Mouse (Mus musculus) stomach, postnatal 0 days (tissue): ENCODE measurements around the gene Rapgef3. TPM values are rescaled to one million over a fixed set of nuclear protein-coding genes. Genes with fewer than 3 reads are reported as not detected.

ENCODE experiments used
- ATAC-seq: fragments of 200-750 bp; cut with Nextera tagmentation; 2 replicates; pipeline ENCODE4 v1.8.0; 2017; ENCODE audit not compliant: low FRiP score, low TSS enrichment
- DNase-seq: peaks from one replicate; pipeline ENCODE4 v3.0.0-alpha.2; 2016; ENCODE audit warnings: low spot score
- H3K27ac ChIP-seq: fragments of 300-500 bp; sonication (generic); replicated peaks from 2 replicates; pipeline ENCODE4 v1.5.1; 2014; ENCODE audit warnings: mild to moderate bottlenecking, control low read depth
- H3K27me3 ChIP-seq: fragments of 300-500 bp; sonication (generic); 2 replicates; pipeline ENCODE4 v1.6.1; 2014; ENCODE audit warnings: low read length; ENCODE audit not compliant: control insufficient read depth, insufficient read depth
- H3K36me3 ChIP-seq: fragments of 300-500 bp; sonication (generic); 2 replicates; pipeline ENCODE4 v1.6.1; 2014; ENCODE audit warnings: low read length, mixed read lengths; ENCODE audit not compliant: control insufficient read depth, insufficient read depth
- H3K4me1 ChIP-seq: fragments of 300-500 bp; sonication (generic); replicated peaks from 2 replicates; pipeline ENCODE4 v1.6.1; 2014; ENCODE audit warnings: antibody characterized with exemption; ENCODE audit not compliant: control insufficient read depth, insufficient read depth
- H3K4me2 ChIP-seq: fragments of 300-500 bp; sonication (generic); replicated peaks from 2 replicates; pipeline ENCODE4 v1.6.1; 2014; ENCODE audit warnings: low read depth, mild to moderate bottlenecking, control low read depth, moderate library complexity
- H3K4me3 ChIP-seq: fragments of 300-500 bp; sonication (generic); 2 replicates; pipeline ENCODE4 v1.5.1; 2014; ENCODE audit warnings: low read depth, low read length, control low read depth
- H3K9ac ChIP-seq: fragments of 300-500 bp; sonication (generic); 2 replicates; pipeline ENCODE4 v1.6.1; 2014; ENCODE audit warnings: mild to moderate bottlenecking, low read length, control low read depth, mixed read lengths
- H3K9me3 ChIP-seq: fragments of 300-500 bp; sonication (generic); 2 replicates; pipeline ENCODE4 v1.6.1; 2016; ENCODE audit warnings: low read length; ENCODE audit not compliant: control insufficient read depth
- CTCF ChIP-seq: IDR thresholded peaks from 2 replicates; pipeline ENCODE4 v1.5.1; 2016; ENCODE audit warnings: antibody characterized with exemption, low read depth, mild to moderate bottlenecking, moderate library complexity
- EP300 ChIP-seq: optimal IDR thresholded peaks from 2 replicates; pipeline ENCODE3; 2016; ENCODE audit warnings: antibody characterized with exemption
- WGBS: fragments of 180-500 bp; shearing (Covaris S2); extraction: QIAGEN DNeasy Blood & Tissue Kit; methylation state at CpG from one replicate; pipeline ENCODE4 v1.1.7; 2014; 5-methylcytosine and 5-hydroxymethylcytosine counted together
- polyA plus RNA-seq: library from polyadenylated mRNA; unstranded; fragments of >200 nt; fragmentation: Nextera tagmentation; extraction: Ambion mirVana; gene quantifications from 2 replicates; pipeline ENCODE4 v1.2.1, GENCODE M21; 2015

The Rapgef3 gene
- 3.2 and 4.2 TPM in 2 replicates for polyA plus RNA-seq

DNA sequence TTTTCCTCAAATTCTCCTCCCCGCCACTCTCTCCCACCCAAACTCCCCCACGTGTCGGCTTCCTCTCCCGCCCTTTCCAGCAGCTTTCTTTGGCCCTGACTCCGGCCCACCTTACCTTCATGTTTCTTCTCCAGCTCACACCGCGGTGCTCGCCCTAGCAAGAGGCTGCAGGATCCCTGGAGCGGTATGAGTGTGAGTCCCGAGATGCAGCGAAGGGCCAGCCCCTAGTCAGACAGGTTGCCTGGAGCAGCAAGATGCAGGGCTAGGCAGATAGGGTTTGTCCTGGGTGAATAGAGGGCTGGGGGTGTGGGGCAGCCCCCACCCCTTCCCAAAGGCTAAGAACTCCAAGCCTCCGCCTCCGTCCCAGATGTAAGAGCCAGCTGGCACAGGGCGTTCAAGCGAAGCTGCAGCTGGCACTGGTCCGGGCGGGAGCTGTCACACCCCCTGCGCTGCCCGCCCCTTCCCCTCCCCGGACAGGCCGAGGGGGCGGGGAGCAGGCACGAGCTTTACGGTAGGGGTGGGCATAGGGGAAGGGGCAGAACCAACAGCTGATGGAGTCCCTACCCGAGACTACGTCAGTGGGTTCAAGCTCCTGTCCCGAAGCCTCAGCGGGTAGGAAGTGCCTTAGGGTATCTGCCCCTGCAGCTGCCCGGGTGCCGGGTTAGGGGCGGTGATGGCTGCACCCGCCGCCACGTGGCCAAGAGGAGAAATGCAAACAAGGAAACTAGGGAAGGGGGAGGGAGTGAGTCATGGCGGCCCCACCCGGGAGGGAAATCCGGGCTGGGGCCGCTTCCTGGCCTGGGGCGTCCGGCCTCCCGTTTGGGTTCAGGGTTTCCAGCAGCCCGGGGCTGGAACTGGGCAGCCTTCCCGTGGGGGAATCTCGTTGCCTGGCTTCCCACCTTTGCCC is at the start of gene Rapgef3:
Rapgef3 (minus strand) TSS at position 693 of the 907 bp plus-strand sequence.
- Histone ChIP-seq H3K4me2 (peak within 1 kb of the TSS; percentile 89), H3K9ac (peak within 1 kb of the TSS; percentile 66), H3K9me3 (no peaks in the 10 kb centered on the region), H3K27ac (peak within 1 kb of the TSS; percentile 80), H3K4me1 (peaks cover 4% of the 10 kb centered on the region; the same call in 1 of the 2 replicates), H3K4me3 (peak within 1 kb of the TSS; percentile 50), H3K36me3 (no peaks in the 10 kb centered on the region), H3K27me3 (0 out of 2 replicates have a peak, but pooled peaks cover 2% of the 10 kb centered on the region)
- under 1% methylated on average over 42 of the region's 44 CpGs for WGBS
- TF ChIP-seq CTCF (peak; percentile 76), EP300 (no peak)
- DNase-seq (peak; percentile 85), ATAC-seq (peak; percentile 86)

DNA sequence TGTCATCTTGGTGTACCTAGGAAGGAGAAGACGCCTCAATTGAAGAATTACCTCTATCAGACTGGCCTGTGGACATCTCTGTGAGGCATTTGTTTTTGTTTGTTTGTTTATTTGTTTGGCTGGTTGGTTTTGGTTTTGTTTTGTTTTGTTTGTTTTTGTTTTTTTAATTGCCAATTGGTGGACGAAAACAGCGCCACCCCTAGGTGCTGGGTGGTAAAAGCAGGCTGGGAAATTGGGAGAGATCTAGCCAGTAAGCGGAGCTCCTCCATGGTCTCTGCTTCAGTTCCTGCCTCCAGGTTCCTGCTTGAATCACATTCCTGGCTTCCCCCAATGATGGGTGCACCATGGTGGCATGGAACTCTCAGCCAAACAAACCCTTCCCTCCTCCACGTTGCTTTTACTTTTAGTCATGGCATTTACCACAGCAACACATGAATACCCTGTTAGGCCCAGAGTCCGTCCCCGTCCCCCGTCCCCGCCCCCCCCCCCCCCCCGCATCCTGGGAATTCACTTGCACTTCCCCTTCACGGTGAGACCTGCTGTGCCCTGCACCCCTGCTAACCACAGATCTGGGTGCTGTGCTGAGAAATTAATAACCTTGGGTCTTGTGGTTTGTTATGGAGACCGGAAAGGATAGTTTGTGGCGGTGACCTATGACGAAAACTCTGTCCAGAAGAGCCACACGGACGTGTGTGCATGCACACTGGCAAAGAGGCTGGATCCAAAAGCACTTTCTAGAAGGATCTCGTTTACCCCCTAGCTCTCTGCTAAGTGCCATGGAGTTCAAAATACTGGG is 48.6 kb upstream of the Rapgef3 start:
- Histone ChIP-seq H3K27ac (no peak overlapping the region), H3K4me2 (no peak overlapping the region), H3K9me3 (no peaks in the 10 kb centered on the region), H3K9ac (no peak overlapping the region), H3K4me3 (no peak overlapping the region), H3K27me3 (no peaks in the 10 kb centered on the region), H3K4me1 (peaks cover 4% of the 10 kb centered on the region; the same call in 1 of the 2 replicates), H3K36me3 (no peaks in the 10 kb centered on the region)
- no peak for TF ChIP-seq EP300
- no peak for TF ChIP-seq CTCF
- no peak for DNase-seq
- ATAC-seq = no peak
- WGBS = 89% methylated on average over 17 of the region's 17 CpGs

DNA sequence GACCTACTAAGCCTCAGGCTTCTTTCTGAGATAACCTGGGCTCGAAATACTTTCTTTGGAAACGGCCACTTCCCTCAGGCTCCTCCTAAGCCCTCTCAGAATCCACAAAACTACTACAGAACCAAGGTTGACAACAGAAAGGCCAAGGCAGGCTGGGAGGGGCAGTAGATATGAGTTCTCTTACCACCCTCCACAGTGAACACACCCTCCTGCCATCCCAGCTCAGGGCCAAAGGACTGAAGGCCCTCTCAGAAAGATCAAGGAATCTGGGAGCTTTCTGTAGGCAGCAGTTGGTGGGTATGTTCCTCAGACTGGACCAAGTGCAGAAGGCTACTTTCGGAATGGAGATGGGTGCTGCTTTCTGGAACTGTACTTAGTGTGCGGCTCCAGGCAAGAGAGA is 47.5 kb upstream of the Rapgef3 start:
- peaks cover 4% of the 10 kb centered on the region; the same call in 1 of the 2 replicates for H3K4me1 ChIP-seq
- no peak overlapping the region for H3K9ac ChIP-seq
- H3K27ac ChIP-seq = no peak overlapping the region
- 90% methylated on average over 4 of the region's 4 CpGs for WGBS
- H3K27me3 ChIP-seq = no peaks in the 10 kb centered on the region
- DNase-seq (no peak), ATAC-seq (no peak)
- no peak overlapping the region for H3K4me2 ChIP-seq
- H3K4me3 ChIP-seq = no peak overlapping the region
- H3K36me3 ChIP-seq = no peaks in the 10 kb centered on the region
- TF ChIP-seq CTCF (no peak), EP300 (no peak)
- H3K9me3 ChIP-seq = no peaks in the 10 kb centered on the region

DNA sequence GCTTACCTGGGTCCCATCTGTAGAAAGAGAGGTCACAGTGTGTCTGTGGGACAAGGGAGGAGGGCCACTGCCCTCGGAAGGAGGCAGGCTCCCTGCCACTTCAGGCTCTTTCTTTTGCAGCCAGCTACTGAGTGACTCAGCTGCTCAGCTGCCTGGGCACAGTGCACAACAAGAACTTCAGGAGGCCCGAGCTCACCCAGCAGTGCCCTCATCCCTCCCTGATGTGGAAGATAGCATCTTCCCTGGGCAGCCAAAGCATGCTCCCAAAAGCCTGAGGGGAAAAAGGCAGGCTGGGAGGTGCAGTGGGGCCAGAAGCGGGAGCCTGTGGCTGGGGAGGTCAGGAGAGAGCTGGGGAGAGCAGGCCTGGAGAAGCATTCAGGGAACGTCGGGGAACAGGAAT is 46.9 kb upstream of the Rapgef3 start:
- 51% methylated on average over 5 of the region's 5 CpGs for WGBS
- no peak overlapping the region for H3K4me2 ChIP-seq
- TF ChIP-seq EP300 = no peak
- TF ChIP-seq CTCF = no peak
- ATAC-seq = no peak
- no peaks in the 10 kb centered on the region for H3K9me3 ChIP-seq
- H3K27me3 ChIP-seq = no peaks in the 10 kb centered on the region
- H3K27ac ChIP-seq = no peak overlapping the region
- DNase-seq = no peak
- peaks cover 4% of the 10 kb centered on the region; the same call in 1 of the 2 replicates for H3K4me1 ChIP-seq
- 0 out of 2 replicates have a peak, but pooled peaks cover 4% of the 10 kb centered on the region for H3K36me3 ChIP-seq
- H3K4me3 ChIP-seq = no peak overlapping the region
- H3K9ac ChIP-seq = no peak overlapping the region

DNA sequence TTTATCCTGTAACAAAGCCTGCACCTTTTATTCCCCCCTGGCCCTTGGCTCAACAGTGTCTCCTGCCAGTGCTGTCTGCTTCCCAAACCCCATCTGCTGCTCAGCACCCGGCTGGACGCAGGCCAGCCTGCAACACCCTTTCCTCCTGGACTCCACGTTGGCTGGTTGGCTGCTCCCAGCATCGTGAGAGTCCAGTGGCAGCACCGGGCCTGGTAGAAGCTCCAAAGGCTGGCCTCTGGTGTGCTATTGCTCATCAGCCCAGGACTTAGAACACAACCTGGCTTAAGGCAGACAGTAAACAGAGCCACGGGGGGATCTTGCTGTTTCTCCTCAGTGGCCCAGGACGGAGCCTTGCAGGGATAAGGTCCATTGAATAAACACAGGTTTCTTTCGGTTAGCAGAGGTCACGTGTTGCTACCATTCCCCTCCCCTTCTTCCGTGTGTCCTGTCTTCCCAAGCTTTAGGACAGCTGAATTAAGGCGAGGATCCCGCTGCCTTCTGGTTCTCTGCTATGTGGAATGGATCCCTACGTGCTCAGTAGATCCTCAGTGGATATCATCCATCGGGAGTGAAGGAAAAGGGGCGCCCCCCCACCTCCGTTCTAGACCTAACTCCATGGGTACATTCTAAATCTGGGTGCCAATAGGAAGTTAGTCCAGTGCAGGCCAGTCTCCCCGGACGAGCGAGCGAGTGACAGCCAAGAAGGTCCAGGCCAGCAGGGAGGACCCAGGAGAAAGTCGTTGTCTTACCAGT is 45.9 kb upstream of the Rapgef3 start:
- H3K27ac ChIP-seq = peak overlapping the region; percentile 1; the same call in 1 of the 2 replicates
- 32% methylated on average over 21 of the region's 21 CpGs for WGBS
- H3K4me1 ChIP-seq = peaks cover 4% of the 10 kb centered on the region; the same call in 1 of the 2 replicates
- H3K9me3 ChIP-seq = no peaks in the 10 kb centered on the region
- no peak overlapping the region for H3K9ac ChIP-seq
- no peaks in the 10 kb centered on the region for H3K27me3 ChIP-seq
- H3K4me2 ChIP-seq = peak overlapping the region; percentile 42
- DNase-seq = peak; percentile 54
- ATAC-seq = 0 out of 2 replicates have a peak, but pooled peaks have one; percentile 18
- H3K4me3 ChIP-seq = no peak overlapping the region
- TF ChIP-seq CTCF (no peak), EP300 (no peak)
- peaks cover 7% of the 10 kb centered on the region; the same call in 1 of the 2 replicates for H3K36me3 ChIP-seq
